Mouse (Mus musculus): ENCODE results near the gene Eno2.
"Not testable (repeated sequence)": the region's sequence is repeated elsewhere in the genome, so short reads cannot be mapped to it uniquely, and the experiment has no call there.

Gene Eno2

GRCm38 (mm10) chr6:124769101-124769765, at the start of gene Eno2:
Gene Eno2, minus strand, starts transcription at chr6:124769673.
- peak; percentile 84 for DNase-seq

GRCm38 (mm10) chr6:124817971-124818370, 48.5 kb upstream of the Eno2 start:
- DNase-seq = no peak

- no peak for DNase-seq
Measured at GRCm38 (mm10) chr6:124817563-124817962, 48.1 kb upstream of the Eno2 start.

DNA sequence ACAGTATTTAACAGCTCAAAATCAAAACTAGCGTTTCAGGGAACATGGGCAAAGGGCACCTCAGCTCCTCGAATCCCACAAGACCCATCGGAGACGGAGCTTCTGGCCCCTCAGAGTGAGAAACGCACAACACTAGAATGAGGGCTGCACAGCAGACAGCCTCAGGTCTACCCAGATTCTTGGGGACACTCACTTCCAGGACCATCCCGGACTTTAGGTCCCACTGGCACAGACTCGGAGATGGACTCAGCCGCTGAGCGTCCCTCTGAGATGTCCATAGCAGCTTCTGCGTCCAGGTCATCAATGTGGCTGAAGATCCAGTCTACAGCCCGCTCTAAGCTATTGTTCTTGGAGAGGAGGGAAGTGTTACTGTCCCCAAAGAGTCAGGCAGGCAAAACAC, 47.7 kb upstream of the Eno2 start:
- DNase-seq = no peak

GRCm38 (mm10) chr6:124816611-124817010, 47.1 kb upstream of the Eno2 start:
- no peak for DNase-seq

GRCm38 (mm10) chr6:124814858-124815774, 45.6 kb upstream of the Eno2 start:
- DNase-seq = no peak

GRCm38 (mm10) chr6:124814448-124814847, 45.0 kb upstream of the Eno2 start:
- no peak for DNase-seq

DNA sequence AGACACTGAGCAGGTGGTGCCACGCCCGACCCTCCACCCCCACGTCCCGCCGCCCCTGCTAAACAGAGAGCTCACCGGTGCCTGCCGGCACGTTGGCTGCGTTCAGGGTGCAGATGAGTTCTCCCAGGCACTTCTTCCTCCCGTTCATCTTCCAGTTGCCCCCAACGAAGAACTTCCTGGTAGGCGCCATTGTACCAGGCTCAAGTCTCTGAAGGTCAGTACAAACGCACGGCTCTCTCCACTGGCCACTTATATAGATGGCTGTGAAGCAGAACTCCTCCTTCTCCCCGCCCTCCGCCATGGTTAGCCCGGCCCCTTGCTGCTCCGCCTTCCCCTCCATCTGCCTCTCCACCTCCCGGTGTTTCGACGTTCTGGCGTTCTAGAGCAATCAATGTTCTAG, 44.5 kb upstream of the Eno2 start, which contains the start of gene Tpi1:
Gene Tpi1, minus strand, starts transcription at position 364 of the 400 bp plus-strand sequence.
- peak; percentile 95 for DNase-seq

DNA sequence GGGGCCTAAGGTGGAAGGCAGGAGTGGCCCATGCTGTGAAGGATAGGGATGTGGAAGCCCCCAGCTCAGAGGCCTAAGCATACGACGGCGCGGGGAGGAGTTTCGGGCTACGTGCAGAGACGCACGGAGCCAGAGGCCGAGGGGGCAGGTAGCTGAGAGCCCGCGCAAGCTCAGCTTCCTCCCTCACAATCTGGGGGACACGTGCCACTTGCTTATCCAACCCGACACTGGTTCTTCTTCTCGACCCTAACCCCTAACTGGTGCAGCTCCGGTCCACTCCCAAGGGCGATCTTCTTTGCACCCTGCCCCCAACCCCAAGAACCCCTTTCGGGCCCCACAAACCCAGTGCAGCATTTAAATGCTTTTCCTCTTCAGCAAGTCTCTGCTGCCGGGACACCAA, 44.0 kb upstream of the Eno2 start:
- peak; percentile 69 for DNase-seq

DNA sequence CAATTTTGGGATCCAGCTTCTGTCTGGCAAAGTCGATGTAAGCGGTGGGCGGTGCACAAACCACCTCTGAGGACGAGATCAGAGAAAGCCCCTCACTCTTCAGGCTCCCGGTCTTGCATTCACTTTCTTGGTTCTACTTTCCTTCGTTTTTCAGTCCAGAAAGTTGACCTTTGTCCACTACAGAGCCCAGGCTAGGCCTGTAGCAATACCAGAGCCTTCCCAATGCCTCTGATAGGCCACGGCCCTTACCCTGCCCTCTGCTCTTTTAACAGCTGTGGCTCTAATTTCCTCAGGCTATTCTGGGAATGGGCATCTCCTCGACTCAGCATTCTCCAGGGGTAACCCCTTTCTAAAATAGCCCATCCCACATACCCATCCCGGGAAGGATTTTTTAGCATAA, 43.4 kb upstream of the Eno2 start:
- DNase-seq = no peak

GRCm38 (mm10) chr6:124811701-124812560, 42.5 kb upstream of the Eno2 start:
- no peak for DNase-seq

DNA sequence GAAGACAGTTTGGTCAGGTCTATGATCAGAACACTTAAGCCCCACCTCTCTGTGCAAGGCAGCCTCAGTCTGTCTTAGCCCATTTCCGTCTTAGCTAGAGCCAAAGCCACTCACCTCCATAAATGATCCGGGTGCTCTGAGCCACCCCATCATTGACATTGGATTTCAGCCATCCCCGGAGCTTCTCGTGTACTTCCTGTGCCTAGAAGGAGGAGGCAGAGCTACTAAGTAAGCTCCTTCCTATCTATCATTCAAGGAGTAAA, 41.9 kb upstream of the Eno2 start:
- DNase-seq = no peak

DNA sequence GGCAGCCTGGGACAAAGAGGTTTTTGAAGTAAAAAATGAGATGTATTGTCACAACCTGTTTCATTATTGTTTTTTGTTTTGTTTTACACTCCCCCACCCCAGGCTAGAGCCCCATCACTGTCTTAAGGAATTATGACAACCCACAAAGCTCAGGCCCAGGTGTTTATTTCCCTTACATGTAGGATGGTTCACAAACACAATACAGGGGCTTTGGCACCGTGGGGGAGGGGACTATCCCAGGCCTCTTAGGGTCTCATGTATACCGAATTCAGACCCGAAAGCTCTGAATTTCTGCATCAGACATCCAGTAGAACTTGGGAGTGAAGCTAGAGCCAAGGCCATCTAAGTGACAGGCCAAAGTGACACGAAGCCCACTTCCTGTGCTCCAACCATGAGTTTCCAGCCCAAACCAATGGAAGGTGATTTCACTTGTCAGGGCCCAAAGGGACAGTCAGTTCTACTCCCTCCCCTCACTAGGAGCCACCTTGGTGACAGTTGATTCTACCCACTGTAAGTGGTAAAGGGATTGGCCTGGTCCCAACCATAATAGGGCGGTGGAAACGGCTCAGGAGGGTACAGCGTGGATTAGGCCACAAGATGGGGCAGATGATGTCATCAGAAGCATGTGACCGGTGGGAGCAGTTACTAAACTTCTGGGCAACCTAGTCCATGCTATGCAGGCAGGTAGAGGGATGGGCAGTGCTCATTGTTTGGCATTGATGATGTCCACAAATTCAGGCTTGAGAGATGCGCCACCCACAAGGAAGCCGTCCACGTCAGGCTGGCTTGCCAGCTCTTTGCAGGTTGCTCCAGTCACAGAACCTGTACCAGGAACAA, 41.3 kb upstream of the Eno2 start:
- DNase-seq = not testable (repeated sequence)

DNA sequence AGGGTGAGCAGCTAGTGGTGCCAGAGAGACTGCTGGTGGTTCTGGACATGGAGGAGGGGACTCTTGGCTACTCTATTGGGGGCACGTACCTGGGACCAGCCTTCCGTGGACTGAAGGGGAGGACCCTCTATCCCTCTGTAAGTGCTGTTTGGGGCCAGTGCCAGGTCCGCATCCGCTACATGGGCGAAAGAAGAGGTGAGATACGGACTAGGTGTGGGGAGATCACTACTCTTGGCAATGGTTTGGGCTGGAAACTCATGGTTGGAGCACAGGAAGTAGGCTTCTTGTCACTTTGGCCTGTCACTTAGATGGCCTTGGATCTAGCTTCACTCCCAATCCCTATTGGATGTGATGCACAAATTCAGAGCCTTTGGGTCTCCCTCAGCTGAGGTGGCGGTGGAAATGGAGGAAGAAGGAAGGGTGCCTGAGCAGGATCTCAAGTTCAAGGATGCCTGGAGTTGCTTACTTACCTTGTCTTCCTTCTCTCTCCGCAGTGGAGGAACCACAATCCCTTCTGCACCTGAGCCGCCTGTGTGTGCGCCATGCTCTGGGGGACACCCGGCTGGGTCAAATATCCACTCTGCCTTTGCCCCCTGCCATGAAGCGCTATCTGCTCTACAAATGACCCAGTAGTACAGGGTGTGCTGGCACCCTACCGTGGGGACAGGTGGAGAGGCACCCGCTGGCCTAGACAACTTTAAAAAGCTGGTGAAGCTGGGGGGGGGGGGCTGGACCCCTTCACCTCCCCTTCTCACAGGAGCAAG, 40.5 kb upstream of the Eno2 start:
- no peak for DNase-seq

DNA sequence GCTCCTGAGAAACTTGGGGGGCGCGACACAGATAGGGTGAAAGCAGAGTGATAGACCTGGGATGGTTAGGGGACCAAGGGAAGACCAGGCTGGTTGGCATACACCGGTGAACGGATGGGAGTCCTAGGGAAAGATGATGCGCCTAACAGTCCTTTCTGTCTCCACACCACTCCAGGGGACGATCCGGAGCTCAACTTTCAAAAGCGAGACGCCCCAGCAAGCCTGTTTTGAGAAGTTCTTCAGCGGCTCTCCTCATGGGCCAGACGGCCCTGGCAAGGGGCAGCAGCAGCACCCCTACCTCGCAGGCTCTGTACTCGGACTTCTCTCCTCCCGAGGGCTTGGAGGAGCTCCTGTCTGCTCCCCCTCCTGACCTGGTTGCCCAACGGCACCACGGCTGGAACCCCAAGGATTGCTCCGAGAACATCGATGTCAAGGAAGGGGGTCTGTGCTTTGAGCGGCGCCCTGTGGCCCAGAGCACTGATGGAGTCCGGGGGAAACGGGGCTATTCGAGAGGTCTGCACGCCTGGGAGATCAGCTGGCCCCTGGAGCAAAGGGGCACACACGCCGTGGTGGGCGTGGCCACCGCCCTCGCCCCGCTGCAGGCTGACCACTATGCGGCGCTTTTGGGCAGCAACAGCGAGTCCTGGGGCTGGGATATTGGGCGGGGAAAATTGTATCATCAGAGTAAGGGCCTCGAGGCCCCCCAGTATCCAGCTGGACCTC, 39.7 kb upstream of the Eno2 start:
- DNase-seq = peak; percentile 92

- peak; percentile 85 for DNase-seq
Measured at GRCm38 (mm10) chr6:124808358-124809012, 39.0 kb upstream of the Eno2 start, which contains the start of gene Spsb2. Gene Spsb2, plus strand, starts transcription at chr6:124808661.

DNA sequence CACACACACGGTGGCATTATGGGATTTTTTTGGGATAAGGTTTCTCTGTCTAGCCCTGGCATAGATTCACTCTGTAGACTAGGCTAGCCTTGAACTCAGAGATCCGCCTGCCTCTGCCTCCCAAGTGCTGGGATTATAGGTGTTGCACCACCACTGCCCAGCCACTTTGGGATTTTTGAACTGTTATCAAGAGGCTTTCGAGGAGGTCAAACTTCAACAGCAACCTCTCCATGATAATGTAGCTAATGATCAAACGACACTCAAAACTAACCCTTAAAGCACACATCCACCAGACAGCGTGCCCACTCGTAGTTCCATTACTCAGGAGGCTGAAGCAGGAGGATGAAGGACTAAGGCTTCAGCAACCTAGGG, 38.5 kb upstream of the Eno2 start:
- no peak for DNase-seq

DNA sequence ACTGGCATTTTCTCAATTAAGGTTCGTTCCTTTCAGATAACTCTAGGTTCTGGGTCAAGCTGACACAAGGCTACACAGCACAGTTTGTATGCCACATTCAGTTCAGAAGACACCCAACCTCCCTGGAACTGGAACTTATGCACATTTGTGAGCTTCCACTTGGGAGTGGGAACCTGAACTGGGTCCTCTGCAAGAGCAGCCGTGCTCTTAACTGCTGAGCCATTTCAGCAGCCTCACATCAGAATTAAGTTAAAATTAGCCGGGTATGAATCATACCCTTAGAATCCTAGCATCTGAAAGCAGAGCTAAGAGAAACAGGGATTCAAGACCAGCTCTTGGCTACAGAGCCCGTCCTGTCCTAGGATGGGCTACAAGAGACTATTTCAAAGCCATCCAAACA, 37.9 kb upstream of the Eno2 start:
- DNase-seq = no peak

DNA sequence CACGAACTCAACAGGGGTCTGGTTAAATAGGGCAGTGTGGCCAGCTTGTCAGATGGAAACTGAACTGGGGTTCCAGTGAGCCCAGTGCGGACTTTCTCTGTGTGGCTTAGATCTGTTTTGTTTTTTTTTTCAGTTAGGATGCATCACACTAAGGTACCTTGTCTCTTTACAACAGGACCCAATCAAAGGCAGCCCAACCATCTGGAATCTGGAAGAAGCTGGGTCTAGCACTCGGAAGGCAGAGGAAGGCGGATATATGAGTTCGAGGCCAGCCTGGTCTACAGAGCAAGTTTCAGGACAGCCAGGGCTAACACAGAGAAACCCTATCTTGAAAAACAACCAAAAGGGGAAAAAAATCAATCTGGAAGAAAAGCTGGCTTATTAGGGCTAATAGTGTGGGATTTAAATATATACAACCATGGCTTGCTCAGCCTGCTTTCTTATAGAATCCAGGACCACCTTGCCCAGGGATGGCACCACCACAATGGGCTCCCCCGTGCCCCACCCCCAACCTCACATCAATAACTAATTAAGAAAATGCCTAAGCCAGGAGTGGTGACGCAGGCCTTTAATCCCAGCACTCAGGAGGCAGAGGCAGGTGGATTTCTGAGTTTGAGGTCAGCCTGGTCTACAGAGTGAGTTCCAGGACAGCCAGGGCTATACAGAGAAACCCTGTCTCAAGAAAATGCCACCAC, 37.1 kb upstream of the Eno2 start:
- DNase-seq = no peak
